Mouse (Mus musculus): Measurements from ENCODE around the gene Vmn1r155. TPM values are rescaled to one million over a fixed set of nuclear protein-coding genes. Genes with fewer than 3 reads are reported as not detected.

The Vmn1r155 gene
- not detected in 2 replicates for polyA plus RNA-seq (2012)

DNA sequence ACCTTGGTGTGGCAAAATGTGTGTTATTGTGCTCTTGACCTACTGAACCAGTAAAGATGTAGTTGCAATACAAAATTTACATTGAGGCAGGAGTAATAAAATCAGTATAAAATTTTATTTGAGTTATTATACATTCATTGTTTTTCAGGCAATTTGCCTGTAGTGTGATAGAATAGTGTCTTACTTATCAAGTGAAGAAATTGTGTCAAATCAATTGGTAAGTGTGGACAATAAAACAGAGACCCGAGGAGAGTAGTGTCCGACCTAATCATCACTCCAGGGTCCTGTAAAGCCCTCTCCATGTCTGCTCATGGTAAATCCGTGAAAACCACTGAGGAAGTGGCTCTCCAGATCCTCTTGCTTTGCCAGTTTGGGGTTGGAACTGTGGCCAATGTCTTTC, at the start of gene Vmn1r155:
Gene Vmn1r155 (plus strand): TSS at position 301 of the 400 bp plus-strand sequence.

DNA sequence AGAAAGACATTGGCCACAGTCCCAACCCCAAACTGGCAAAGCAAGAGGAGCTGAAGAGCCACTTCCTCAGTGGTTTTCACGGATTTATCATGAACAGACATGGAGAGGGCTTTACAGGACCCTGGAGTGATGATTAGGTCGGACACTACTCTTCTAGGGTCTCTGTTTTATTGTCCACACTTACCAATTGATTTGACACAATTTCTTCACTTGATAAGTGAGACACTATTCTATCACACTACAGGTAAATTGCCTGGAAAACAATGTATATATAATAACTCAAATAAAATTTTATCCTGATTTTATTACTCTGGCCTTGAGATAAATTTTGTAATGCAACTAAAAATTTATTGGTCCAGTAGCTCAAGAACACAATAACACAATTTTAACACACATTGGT, 34.4 kb downstream of the Vmn1r155 start, which contains the start of gene Gm8693:
Gene Gm8693 (minus strand): TSS at position 101 of the 400 bp plus-strand sequence.

Other genes with a start within 250 kb of the Vmn1r155 start
- not detected in 2 replicates for gene Vmn1r148, start 244.4 kb upstream of the Vmn1r155 start, polyA plus RNA-seq (2012)
- not detected in 2 replicates for gene Vmn1r149, start 219.8 kb upstream of the Vmn1r155 start, polyA plus RNA-seq (2012)
- not detected in 2 replicates for gene Gm10665, start 193.9 kb upstream of the Vmn1r155 start, polyA plus RNA-seq (2012)
- not detected in 2 replicates for gene Vmn1r151, start 158.3 kb upstream of the Vmn1r155 start, polyA plus RNA-seq (2012)
- not detected in 2 replicates for gene Vmn1r152, start 135.1 kb upstream of the Vmn1r155 start, polyA plus RNA-seq (2012)
- not detected in 2 replicates for gene Gm8677, start 123.1 kb upstream of the Vmn1r155 start, polyA plus RNA-seq (2012)
- gene Gm4201, start 92.7 kb upstream of the Vmn1r155 start, polyA plus RNA-seq (2012) = not detected in 2 replicates
- not detected in 2 replicates for gene Gm4565, start 69.9 kb upstream of the Vmn1r155 start, polyA plus RNA-seq (2012)
- gene Gm8693, start 34.3 kb downstream of the Vmn1r155 start, polyA plus RNA-seq (2012) = not detected in 2 replicates
- not detected in 2 replicates for gene Gm4567, start 61.7 kb downstream of the Vmn1r155 start, polyA plus RNA-seq (2012)
- not detected in 2 replicates for gene Vmn1r157, start 103.7 kb downstream of the Vmn1r155 start, polyA plus RNA-seq (2012)
- not detected in 2 replicates for gene Vmn1r158, start 132.8 kb downstream of the Vmn1r155 start, polyA plus RNA-seq (2012)
- gene Vmn1r159, start 185.6 kb downstream of the Vmn1r155 start, polyA plus RNA-seq (2012) = not detected in 2 replicates
- gene Vmn1r160, start 213.2 kb downstream of the Vmn1r155 start, polyA plus RNA-seq (2012) = not detected in 2 replicates